ENCODE assay signal across 21 mouse cellular contexts in genomic region chr2:171630101-171630715, GRCm38 (mm10).
DNase-seq lines count a peak whose midpoint lies in the region; TF ChIP-seq lines count a peak whose summit lies in the region.
"Had no signal": no experiment of that assay in that cellular context is flagged by ENCODE, and none has a peak within 500 bp of the region (broad histone marks: within the 10 kb centered on the region; RNA-seq: fewer than 3 reads in every experiment).

No protein-coding gene starts in this region.

- H3K4me3 ChIP-seq in kidney, adult 2 months (ENCODE audit: insufficient read depth, low read depth, low read length): no peak overlapping the region
- no peak overlapping the region for H3K4me3 ChIP-seq in limb, embryonic 10.5 days
- no peak overlapping the region for H3K4me3 ChIP-seq in embryonic facial prominence, embryonic 10.5 days
- H3K4me3 ChIP-seq: forebrain, embryonic 12.5 days; heart, embryonic 13.5 days; hindbrain, embryonic 10.5 days; midbrain, embryonic 10.5 days; neural tube, embryonic 13.5 days had no signal

- no peaks in the 10 kb centered on the region for H3K36me3 ChIP-seq in kidney, adult 2 months (ENCODE audit: control insufficient read depth, insufficient read depth, low read length)
- no peaks in the 10 kb centered on the region for H3K36me3 ChIP-seq in limb, embryonic 10.5 days
- no peaks in the 10 kb centered on the region for H3K36me3 ChIP-seq in embryonic facial prominence, embryonic 10.5 days (replicated peaks)
- H3K36me3 ChIP-seq: forebrain, embryonic 12.5 days; heart, embryonic 13.5 days; hindbrain, embryonic 10.5 days; midbrain, embryonic 10.5 days; neural tube, embryonic 13.5 days had no signal

- no peaks in the 10 kb centered on the region for H3K9me3 ChIP-seq in limb, embryonic 10.5 days (replicated peaks)
- H3K9me3 ChIP-seq in embryonic facial prominence, embryonic 10.5 days: no peaks in the 10 kb centered on the region
- H3K9me3 ChIP-seq: forebrain, embryonic 12.5 days; heart, embryonic 13.5 days; hindbrain, embryonic 10.5 days; midbrain, embryonic 10.5 days; neural tube, embryonic 13.5 days had no signal

- no peaks in the 10 kb centered on the region for H3K4me1 ChIP-seq in kidney, adult 2 months (ENCODE audit: control insufficient read depth, insufficient read depth, low read length)
- H3K4me1 ChIP-seq in limb, embryonic 10.5 days: peaks cover 46% of the 10 kb centered on the region
- peaks cover 13% of the 10 kb centered on the region for H3K4me1 ChIP-seq in embryonic facial prominence, embryonic 10.5 days
- H3K4me1 ChIP-seq: heart, embryonic 13.5 days had no signal

- 73% methylated on average over 9 of the region's 9 CpGs for WGBS in kidney, adult 2 months
- WGBS in limb, embryonic 10.5 days: 92% methylated on average over 9 of the region's 9 CpGs
- 91% methylated on average over 9 of the region's 9 CpGs for WGBS in embryonic facial prominence, embryonic 10.5 days

- TF ChIP-seq CTCF in kidney, adult 2 months (conservative IDR thresholded peaks at IDR 0.05; ENCODE audit: insufficient read depth, insufficient read length, low read depth, low read length): no peak

- DNase-seq in adrenal gland, postnatal 10 days: peak; percentile 7
- no peak for DNase-seq in adrenal gland, postnatal 25 days
- peak; percentile 65 for DNase-seq in kidney, adult 2 months
- DNase-seq in kidney, postnatal 4 days: no peak
- peak; percentile 50 for DNase-seq in gastrocnemius, postnatal 14 days
- no peak for DNase-seq in limb, embryonic 10.5 days (ENCODE audit: low spot score)
- DNase-seq in spleen, postnatal 36 days (ENCODE audit: low spot score in 2 of 2): no peak
- no peak for DNase-seq in embryonic facial prominence, embryonic 10.5 days (ENCODE audit: low spot score)
- DNase-seq: cerebellum, postnatal 10 days; embryo, embryonic 11 days; layer of hippocampus, postnatal 36 days; lung, adult 18-20 months; lung, postnatal 4 days; right cerebral cortex, postnatal 25 days; thymus, postnatal 4 days had no signal

- no peaks in the 10 kb centered on the region for H3K27me3 ChIP-seq in kidney, adult 2 months (replicated peaks; ENCODE audit: control insufficient read depth, insufficient read depth, low read length)
- peaks cover 7% of the 10 kb centered on the region for H3K27me3 ChIP-seq in limb, embryonic 10.5 days (ENCODE audit: low read depth, poor library complexity, severe bottlenecking)
- H3K27me3 ChIP-seq in embryonic facial prominence, embryonic 10.5 days (replicated peaks; ENCODE audit: low read depth, poor library complexity, severe bottlenecking): no peaks in the 10 kb centered on the region
- H3K27me3 ChIP-seq: CH12.LX; forebrain, embryonic 12.5 days; heart, embryonic 13.5 days had no signal

- TF ChIP-seq POLR2A in kidney, adult 2 months (IDR thresholded peaks at IDR 0.05; ENCODE audit: low read depth, low read length): no peak

- intact Hi-C loops in gastrocnemius, postnatal 14 days (cut with DNase I; ENCODE audit: low total_unique reads): no loop called here

- peak overlapping the region; percentile 62 for H3K27ac ChIP-seq in kidney, adult 2 months (ENCODE audit: insufficient read depth, low read depth, low read length)
- H3K27ac ChIP-seq in limb, embryonic 10.5 days: peak overlapping the region; percentile 77
- H3K27ac ChIP-seq in embryonic facial prominence, embryonic 10.5 days (replicated peaks): no peak overlapping the region
- H3K27ac ChIP-seq: forebrain, embryonic 12.5 days; heart, embryonic 13.5 days; hindbrain, embryonic 10.5 days; midbrain, embryonic 10.5 days; neural tube, embryonic 13.5 days had no signal

Comparison
In these comparisons a context has a peak if more than half of its experiments do, and no peak if none do; other contexts are left out.
1. DNase-seq: peak in adrenal gland, postnatal 10 days (single experiment), kidney, adult 2 months (single experiment) and gastrocnemius, postnatal 14 days (single experiment); none in adrenal gland, postnatal 25 days (single experiment), kidney, postnatal 4 days (0 of 2), limb, embryonic 10.5 days (single experiment), spleen, postnatal 36 days (0 of 2) and embryonic facial prominence, embryonic 10.5 days (single experiment).